Mouse (Mus musculus): ENCODE data around the gene Ten1.

Ten1 gene

DNA sequence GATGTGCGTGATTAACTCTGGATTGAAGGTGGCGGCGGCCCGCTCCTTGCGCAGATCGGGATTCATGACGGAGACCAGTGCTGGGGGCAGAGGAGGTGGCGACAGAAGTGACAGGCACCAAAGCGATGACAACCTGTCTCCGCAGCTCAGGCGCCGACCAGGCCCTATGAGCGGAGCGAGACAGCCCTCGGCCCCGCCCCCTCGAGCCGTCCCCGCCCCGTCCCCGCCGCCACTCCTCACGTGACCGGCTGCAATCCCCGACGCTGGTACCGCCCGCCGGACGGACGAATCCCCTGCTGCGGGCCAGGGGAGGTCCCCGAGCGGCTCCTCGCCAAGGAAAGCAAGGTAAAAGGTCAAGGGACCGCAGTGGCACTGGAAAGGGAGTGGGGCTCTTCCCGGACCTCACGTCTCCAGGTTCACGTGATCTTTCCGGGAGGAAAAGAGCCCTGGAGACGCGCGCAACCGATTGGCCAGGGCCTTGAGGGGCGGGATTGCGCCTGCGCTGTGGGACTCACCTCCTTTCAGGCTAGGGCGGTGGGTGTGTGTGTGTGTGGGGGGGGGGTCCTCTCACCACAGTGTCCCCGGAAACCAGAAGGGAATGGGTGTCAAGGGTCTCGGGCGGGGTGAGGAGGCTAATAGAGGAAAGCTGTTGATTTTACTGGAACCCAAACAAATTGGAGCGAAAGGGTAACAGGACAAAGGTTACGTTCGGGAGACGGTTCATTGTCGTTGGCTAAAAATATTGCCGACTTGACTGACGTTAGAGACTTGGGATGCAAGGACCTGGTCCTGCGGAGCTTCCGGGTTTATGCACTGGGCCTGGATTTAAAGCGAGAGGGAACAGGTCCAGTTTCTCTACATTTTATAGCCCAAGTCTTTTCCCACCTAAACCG is at the start of gene Ten1, which contains the start of gene Acox1:
Gene Ten1, plus strand, starts transcription at position 217 of the 893 bp plus-strand sequence.
Gene Acox1, minus strand, starts transcription at position 407 of the 893 bp plus-strand sequence.
- DNase-seq = peak; percentile 98

DNA sequence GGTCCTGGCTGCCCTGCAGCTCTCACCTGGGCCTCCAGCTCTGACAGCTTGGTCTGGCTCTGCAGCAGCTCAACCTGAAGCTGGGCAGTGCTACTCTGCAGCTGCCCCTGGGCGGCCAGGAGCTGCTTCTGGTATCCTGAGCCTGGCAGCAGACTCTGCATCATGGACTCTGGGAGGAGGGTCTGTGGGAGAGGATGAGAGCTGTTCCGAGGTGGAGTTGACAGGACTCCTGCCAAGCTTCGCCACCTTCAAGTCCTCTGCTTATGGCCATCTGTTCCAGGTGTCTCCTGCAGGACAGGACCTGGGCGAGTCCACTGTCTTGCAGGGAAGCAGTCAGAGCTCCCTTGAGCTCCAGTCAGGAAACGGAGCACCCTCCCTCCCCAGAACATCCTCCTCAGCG is 49.3 kb upstream of the Ten1 start:
- no peak for DNase-seq

DNA sequence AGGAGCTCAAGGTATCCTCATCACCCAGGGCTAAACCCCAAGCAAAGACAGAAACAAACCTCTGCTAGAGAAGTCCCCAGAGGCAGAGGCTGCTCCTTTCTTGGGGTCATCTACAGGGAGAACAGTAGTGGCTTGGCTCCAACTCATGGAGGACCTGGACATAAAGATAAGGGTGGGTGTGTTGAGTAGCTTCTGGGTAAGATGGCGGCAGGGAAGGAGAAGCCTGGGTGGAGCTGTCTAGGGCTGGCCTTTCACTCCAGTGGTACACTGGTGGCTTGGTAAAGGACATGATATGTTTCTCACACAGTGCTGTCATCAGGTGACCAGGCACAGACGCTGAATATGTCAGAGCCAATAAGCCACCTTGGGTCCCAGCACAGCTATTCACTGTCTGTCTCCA is 47.7 kb upstream of the Ten1 start:
- DNase-seq = no peak

DNA sequence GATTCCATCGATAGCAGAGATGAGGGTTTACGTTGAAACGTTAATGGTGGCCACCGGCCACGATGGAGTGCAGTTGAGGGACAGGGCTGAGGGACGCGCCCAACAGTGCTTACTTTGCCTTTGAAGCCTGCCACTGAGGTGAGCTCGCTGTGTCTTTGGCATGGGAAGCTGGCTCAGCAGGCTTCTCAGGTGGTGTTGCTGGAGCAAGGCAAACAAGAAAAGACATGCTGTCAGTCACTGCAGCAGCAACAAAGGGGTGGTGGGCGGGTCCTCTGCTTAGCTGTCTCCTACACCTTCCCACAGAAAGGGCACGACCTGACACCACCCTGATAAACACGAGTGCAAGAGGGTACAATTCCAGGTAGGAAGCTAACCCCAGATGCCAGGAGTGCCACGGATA is 37.3 kb upstream of the Ten1 start:
- no peak for DNase-seq

- DNase-seq = no peak
Measured at GRCm38 (mm10) chr11:116162146-116162545, 36.5 kb upstream of the Ten1 start.

DNA sequence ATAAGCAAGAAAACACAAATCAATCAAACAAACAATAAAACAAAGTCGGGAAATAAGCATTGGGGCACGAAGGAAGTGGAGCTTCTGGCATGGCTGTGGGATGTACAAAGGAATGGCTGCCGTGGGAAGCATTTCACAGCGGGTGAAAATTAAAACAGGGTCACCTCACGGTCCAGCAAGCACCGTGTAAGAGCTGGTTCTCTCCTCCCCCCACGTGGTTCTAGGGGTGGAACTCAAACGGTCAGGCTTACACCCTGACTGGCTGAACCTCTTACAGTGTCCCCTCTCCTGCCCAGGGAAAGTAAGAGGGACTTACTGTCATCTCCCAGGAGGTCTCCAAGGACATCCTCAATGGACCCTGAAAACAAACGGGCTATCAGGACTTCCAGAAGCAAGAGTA is 35.7 kb upstream of the Ten1 start:
- DNase-seq = no peak

- DNase-seq = no peak
Measured at GRCm38 (mm10) chr11:116167232-116167631, 31.4 kb upstream of the Ten1 start.

DNA sequence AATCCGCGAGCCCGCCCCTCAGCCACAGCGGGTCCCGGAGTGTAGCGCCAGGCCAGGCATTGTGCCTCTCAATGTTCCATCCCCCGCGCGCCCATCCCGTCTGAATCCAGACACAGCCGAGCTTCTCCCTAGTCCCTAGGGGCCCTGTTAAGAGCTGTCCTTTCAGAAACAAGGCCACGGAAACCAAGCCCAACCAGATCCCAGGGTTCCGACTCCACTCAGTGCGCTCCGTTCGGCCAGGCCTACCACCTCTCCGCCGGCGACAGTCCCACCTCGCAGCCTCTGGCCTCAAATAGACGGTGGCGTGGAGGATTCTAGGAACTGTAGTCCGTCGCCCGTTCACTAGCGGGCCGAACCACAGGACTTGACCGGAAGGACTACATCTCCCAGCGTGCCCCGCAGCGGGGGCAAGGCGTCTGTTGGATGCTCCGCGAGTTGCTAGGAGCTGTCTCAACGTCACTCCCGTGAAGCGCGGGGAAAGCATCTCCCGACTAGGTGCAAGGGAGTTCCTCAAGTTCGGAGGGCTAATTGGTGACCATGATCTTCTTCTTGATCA is 30.7 kb upstream of the Ten1 start, which contains the start of gene Fbf1:
Gene Fbf1, minus strand, starts transcription at position 283 of the 556 bp plus-strand sequence.
- peak; percentile 97 for DNase-seq

DNA sequence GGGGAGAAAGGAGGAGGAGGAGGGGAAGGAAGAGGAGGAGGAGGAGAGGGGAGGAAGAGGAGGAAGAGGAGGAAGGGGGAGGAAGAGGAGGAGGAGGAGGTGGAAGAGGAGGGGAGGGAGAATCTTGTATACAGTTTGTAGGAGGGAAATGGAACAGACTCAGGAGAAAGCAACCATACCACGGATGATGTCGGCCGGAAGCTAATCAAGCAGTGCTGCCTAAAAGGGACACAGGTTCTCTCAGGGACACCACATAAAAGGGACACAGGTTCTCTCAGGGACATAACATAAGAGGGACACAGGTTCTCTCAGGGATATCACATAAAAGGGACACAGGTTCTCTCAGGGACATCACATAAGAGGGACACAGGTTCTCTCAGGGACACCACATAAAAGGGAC is 29.4 kb upstream of the Ten1 start:
- no peak for DNase-seq

- no peak for DNase-seq
Measured at GRCm38 (mm10) chr11:116170003-116170800, 28.5 kb upstream of the Ten1 start.

GRCm38 (mm10) chr11:116171959-116172358 is 26.7 kb upstream of the Ten1 start:
- no peak for DNase-seq

DNA sequence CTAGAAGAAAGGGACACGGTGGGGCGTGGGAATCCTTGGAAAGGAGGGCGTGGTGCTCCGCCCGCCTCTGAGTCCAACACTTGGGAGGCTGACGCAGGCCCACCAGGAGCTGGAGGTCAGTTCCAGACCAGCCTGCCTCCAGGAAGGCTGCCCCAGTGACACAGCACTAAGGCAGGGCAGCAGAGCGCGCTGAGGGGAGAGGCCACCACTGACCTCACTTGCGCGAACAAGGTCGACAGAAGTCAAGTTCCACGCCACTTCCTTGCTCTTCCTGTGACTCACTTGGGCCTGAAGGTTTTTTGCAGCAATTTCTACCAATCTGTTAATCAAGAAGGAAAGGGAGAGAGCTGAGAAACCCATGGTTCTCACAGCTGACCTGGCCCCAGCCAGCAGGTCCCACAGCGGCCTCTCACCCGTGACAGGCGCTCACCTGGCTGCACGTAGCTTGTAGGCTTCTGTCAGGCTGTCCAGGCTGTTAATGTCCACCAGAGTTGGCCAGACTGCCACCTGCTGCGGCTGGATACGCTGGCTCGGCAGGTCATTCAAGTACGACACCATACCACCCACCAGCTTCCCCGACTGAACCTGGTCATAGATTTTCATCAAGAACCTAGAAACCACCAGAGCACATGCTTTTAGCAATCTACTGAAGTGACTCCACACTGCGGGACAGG is 23.7 kb upstream of the Ten1 start:
- DNase-seq = no peak

GRCm38 (mm10) chr11:116176010-116176409 is 22.6 kb upstream of the Ten1 start:
- no peak for DNase-seq

GRCm38 (mm10) chr11:116178411-116179121 is 20.1 kb upstream of the Ten1 start:
- peak; percentile 52 for DNase-seq

GRCm38 (mm10) chr11:116185836-116186235 is 12.8 kb upstream of the Ten1 start:
- DNase-seq = no peak

DNA sequence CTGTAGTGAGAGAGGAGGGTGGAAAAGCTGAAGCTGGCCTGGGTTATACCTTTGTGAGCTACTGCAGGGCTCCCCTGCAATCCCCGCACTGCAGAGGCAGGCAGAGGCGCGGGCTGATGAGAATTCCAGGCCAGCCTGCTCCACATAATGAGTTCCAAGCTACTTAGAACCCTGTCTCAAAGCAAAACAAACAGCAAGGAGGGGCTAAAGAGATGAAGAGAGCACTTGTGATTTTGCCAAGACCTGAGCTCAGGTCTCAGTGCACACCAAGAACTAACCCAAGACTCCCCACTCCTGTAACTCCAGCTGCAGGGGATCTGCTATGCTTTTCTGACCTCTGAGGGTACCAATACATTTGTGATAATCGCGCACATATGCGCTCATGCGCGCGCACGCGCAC is 12.3 kb upstream of the Ten1 start:
- DNase-seq = no peak

- DNase-seq = no peak
Measured at GRCm38 (mm10) chr11:116187226-116187930, 11.3 kb upstream of the Ten1 start.

- no peak for DNase-seq
Measured at GRCm38 (mm10) chr11:116194619-116195018, 4.0 kb upstream of the Ten1 start.

- DNase-seq = no peak
Measured at GRCm38 (mm10) chr11:116195252-116195651, 3.4 kb upstream of the Ten1 start.

DNA sequence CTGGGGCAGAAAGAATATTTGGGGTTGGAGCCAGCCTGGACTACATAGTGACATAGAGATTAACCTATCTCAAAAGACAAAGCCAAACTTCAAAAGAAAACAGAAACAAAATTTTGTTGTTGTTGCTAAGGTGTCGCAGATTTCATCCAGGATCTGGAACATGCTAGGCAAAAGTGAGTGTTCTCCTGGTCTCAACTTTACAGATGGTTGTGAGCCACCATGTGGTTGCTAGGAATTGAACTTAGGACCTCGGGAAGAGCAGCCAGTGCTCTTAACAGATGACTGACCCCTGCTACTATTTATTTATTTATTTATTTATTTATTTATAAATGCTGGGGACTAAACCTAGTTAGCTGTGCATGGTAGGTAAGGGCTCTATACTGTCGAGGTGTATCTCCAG is 2.3 kb upstream of the Ten1 start:
- DNase-seq = no peak

- DNase-seq = no peak
Measured at GRCm38 (mm10) chr11:116196866-116197583, 1.6 kb upstream of the Ten1 start.
